32 mouse cellular contexts compared by ENCODE assay signal in genomic region chr1:136309193-136309592, GRCm38 (mm10). TPM values are rescaled to one million over a fixed set of nuclear protein-coding genes. Genes with fewer than 3 reads are reported as not detected.
"Had no signal": no experiment of that assay in that cellular context is flagged by ENCODE, and none has a peak within 500 bp of the region (broad histone marks: within the 10 kb centered on the region; RNA-seq: fewer than 3 reads in every experiment).

No protein-coding gene starts in this region.

- DNase-seq: gastrocnemius, adult 2 months; gastrocnemius, postnatal 10 days; gastrocnemius, postnatal 25 days; heart, adult 18-20 months; heart, postnatal 10 days; heart, postnatal 4 days; kidney, adult 18-20 months; kidney, adult 8-10 months; kidney, postnatal 10 days; kidney, postnatal 25 days; kidney, postnatal 4 days; liver; liver, embryonic 13.5 days had no signal

- H3K27ac ChIP-seq: gastrocnemius, adult 2 months; heart, embryonic 10.5 days; hindbrain, embryonic 12.5 days; hindbrain, embryonic 15.5 days; intestine, embryonic 15.5 days; layer of hippocampus, adult 2 months; left cerebral cortex, adult 2 months; limb, embryonic 10.5 days; limb, embryonic 12.5 days; liver, embryonic 13.5 days had no signal

- H3K27me3 ChIP-seq: heart, embryonic 12.5 days; hindbrain, embryonic 12.5 days; hindbrain, embryonic 15.5 days; intestine, embryonic 15.5 days; limb, embryonic 12.5 days; liver, embryonic 13.5 days had no signal

- H3K36me3 ChIP-seq: heart, embryonic 10.5 days; heart, embryonic 12.5 days; hindbrain, embryonic 12.5 days; hindbrain, embryonic 15.5 days; intestine, embryonic 15.5 days; limb, embryonic 10.5 days; limb, embryonic 12.5 days had no signal

- H3K4me3 ChIP-seq: gastrocnemius, adult 2 months; heart, embryonic 10.5 days; heart, embryonic 12.5 days; hindbrain, embryonic 12.5 days; hindbrain, embryonic 15.5 days; intestine, embryonic 15.5 days; layer of hippocampus, adult 2 months; left cerebral cortex, adult 2 months; limb, embryonic 10.5 days; limb, embryonic 12.5 days; liver, embryonic 13.5 days had no signal

- H3K9ac ChIP-seq: heart, embryonic 12.5 days; hindbrain, embryonic 12.5 days; hindbrain, embryonic 15.5 days; intestine, embryonic 15.5 days; limb, embryonic 12.5 days; liver, embryonic 13.5 days had no signal

- H3K9me3 ChIP-seq: heart, embryonic 10.5 days; heart, embryonic 12.5 days; hindbrain, embryonic 12.5 days; hindbrain, embryonic 15.5 days; intestine, embryonic 15.5 days; limb, embryonic 10.5 days; limb, embryonic 12.5 days; liver, embryonic 13.5 days had no signal

- H3K4me2 ChIP-seq: heart, embryonic 12.5 days; hindbrain, embryonic 12.5 days; hindbrain, embryonic 15.5 days; intestine, embryonic 15.5 days; limb, embryonic 12.5 days; liver, embryonic 11.5 days; liver, embryonic 13.5 days had no signal

- H3K4me1 ChIP-seq: heart, embryonic 10.5 days; heart, embryonic 12.5 days; intestine, embryonic 15.5 days had no signal

- ATAC-seq: inflammation-experienced regulatory T-cells, adult 6 months; intestine, embryonic 15.5 days; intestine, postnatal 0 days had no signal

RNA-seq across cellular contexts. Expression of gene Gpr25, which starts 48.5 kb away (rescaled TPM):
- total RNA-seq: gastrocnemius, adult 2 months; gastrocnemius, postnatal 10 days; gastrocnemius, postnatal 25 days; gastrocnemius, postnatal 4 days; granulocyte monocyte progenitor cell, adult 5-6 weeks; heart, adult 18-20 months; heart, adult 8-10 months; heart, postnatal 10 days; heart, postnatal 25 days; heart, postnatal 4 days had no signal
- polyA plus RNA-seq: heart, embryonic 10.5 days; heart, embryonic 12.5 days; heart, embryonic 14.5 days; hindbrain, embryonic 12.5 days; inflammation-experienced regulatory T-cells, adult 6 months; intestine, embryonic 15.5 days; intestine, postnatal 0 days; kidney, embryonic 14.5 days; kidney, embryonic 16.5 days; limb, embryonic 10.5 days; limb, embryonic 12.5 days; liver, embryonic 11.5 days; liver, embryonic 13.5 days had no signal
